Mouse (Mus musculus): Measurements from ENCODE around the gene Nlgn2. TPM values are rescaled to one million over a fixed set of nuclear protein-coding genes. Genes with fewer than 3 reads are reported as not detected.

The Nlgn2 gene
- total and polyA plus RNA-seq, 2 experiments from 2014 or later, result 18.2 to 104 TPM

DNA sequence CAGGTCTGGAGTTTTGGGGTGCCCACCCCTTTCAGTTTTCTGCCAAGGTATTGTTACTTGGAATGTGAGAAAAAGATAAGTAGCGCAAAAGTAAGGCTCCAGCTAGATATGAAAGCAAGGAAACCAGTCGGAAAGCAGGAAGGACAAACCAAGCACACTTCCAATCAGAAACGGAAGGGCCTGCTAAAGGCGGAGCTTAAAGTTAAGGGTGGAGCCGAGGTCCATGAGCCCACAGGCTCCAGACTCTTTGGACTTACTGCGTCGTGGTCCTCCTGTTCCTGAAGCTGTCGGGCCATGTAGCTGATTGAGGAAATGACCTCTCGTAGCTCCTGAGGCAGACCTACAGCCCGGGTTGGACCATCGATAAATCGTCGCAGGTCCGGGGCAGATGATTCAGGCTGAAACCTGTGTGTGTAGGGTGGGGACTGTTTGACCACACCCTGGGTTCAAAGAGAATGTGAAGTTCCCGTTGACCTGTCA, 52.8 kb downstream of the Nlgn2 start:
- H3K27ac ChIP-seq (ENCODE audit: low read depth, low read length), result no peak overlapping the region
- H3K27me3 ChIP-seq (ENCODE audit: insufficient read depth, low read length), result no peaks in the 10 kb centered on the region
- no peaks in the 10 kb centered on the region for H3K4me1 ChIP-seq (ENCODE audit: insufficient read depth)
- no peaks in the 10 kb centered on the region for H3K36me3 ChIP-seq (ENCODE audit: insufficient read depth)
- DNase-seq (no peak), ATAC-seq (no peak)
- H3K4me2 ChIP-seq (ENCODE audit: low read depth), result no peak overlapping the region
- no peak overlapping the region for H3K9ac ChIP-seq
- H3K9me3 ChIP-seq (ENCODE audit: low read length), result no peaks in the 10 kb centered on the region
- no peak for TF ChIP-seq CTCF (IDR thresholded peaks at IDR 0.05; ENCODE audit: low read depth)
- no peak overlapping the region for H3K4me3 ChIP-seq (ENCODE audit: low read depth, low read length)
- WGBS, result 53% methylated on average over 15 of the region's 15 CpGs

- Histone ChIP-seq H3K36me3 (ENCODE audit: insufficient read depth) (no peaks in the 10 kb centered on the region), H3K27ac (ENCODE audit: low read depth, low read length) (no peak overlapping the region), H3K4me2 (ENCODE audit: low read depth) (no peak overlapping the region), H3K9ac (no peak overlapping the region), H3K9me3 (ENCODE audit: low read length) (no peaks in the 10 kb centered on the region), H3K4me1 (ENCODE audit: insufficient read depth) (no peaks in the 10 kb centered on the region), H3K27me3 (ENCODE audit: insufficient read depth, low read length) (no peaks in the 10 kb centered on the region), H3K4me3 (ENCODE audit: low read depth, low read length) (no peak overlapping the region)
- DNase-seq (no peak), ATAC-seq (no peak)
- no peak for TF ChIP-seq CTCF (IDR thresholded peaks at IDR 0.05; ENCODE audit: low read depth)
- 42% methylated on average over 4 of the region's 4 CpGs for WGBS
These were observed 55.8 kb downstream of the Nlgn2 start for GRCm38 (mm10) chr11:69781828-69782227.

DNA sequence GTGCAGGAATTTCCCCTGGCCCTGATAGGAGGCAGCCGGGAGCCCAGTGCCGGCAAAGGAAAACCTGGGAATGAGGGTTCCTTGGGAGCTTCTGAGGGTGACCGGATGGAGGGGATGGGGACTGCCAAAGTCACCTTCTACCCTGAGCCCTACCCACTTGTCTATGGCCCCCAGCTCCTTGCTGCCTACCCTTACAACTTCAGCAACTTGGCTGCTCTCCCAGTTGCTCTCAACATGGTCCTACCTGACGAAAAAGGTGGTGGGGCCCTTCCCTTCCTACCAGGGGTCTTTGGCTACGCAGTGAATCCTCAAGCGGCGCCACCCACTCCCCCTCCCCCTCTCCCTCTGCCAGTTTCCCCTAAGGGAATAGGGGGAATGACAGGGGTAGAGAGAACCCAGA, 58.6 kb downstream of the Nlgn2 start:
- Histone ChIP-seq H3K9me3 (ENCODE audit: low read length) (no peaks in the 10 kb centered on the region), H3K27me3 (ENCODE audit: insufficient read depth, low read length) (no peaks in the 10 kb centered on the region), H3K36me3 (ENCODE audit: insufficient read depth) (peaks cover 15% of the 10 kb centered on the region; the same call in 1 of the 2 replicates), H3K27ac (ENCODE audit: low read depth, low read length) (no peak overlapping the region), H3K4me2 (ENCODE audit: low read depth) (no peak overlapping the region), H3K9ac (no peak overlapping the region), H3K4me1 (ENCODE audit: insufficient read depth) (no peaks in the 10 kb centered on the region), H3K4me3 (ENCODE audit: low read depth, low read length) (no peak overlapping the region)
- TF ChIP-seq CTCF (IDR thresholded peaks at IDR 0.05; ENCODE audit: low read depth), result no peak
- ATAC-seq, result no peak
- WGBS, result 55% methylated on average over 7 of the region's 7 CpGs
- DNase-seq, result no peak

- no peak for TF ChIP-seq CTCF (IDR thresholded peaks at IDR 0.05; ENCODE audit: low read depth)
- Histone ChIP-seq H3K36me3 (ENCODE audit: insufficient read depth) (peaks cover 15% of the 10 kb centered on the region; the same call in 1 of the 2 replicates), H3K27me3 (ENCODE audit: insufficient read depth, low read length) (no peaks in the 10 kb centered on the region), H3K9me3 (ENCODE audit: low read length) (no peaks in the 10 kb centered on the region), H3K4me3 (ENCODE audit: low read depth, low read length) (no peak overlapping the region), H3K9ac (no peak overlapping the region), H3K4me2 (ENCODE audit: low read depth) (no peak overlapping the region), H3K27ac (ENCODE audit: low read depth, low read length) (no peak overlapping the region), H3K4me1 (ENCODE audit: insufficient read depth) (no peaks in the 10 kb centered on the region)
- DNase-seq, result no peak
- WGBS, result 69% methylated on average over 23 of the region's 23 CpGs
- ATAC-seq, result no peak
These were observed 59.2 kb downstream of the Nlgn2 start for GRCm38 (mm10) chr11:69778258-69778982.

GRCm38 (mm10) chr11:69777504-69778257, 59.9 kb downstream of the Nlgn2 start:
- WGBS, result 68% methylated on average over 26 of the region's 26 CpGs

DNA sequence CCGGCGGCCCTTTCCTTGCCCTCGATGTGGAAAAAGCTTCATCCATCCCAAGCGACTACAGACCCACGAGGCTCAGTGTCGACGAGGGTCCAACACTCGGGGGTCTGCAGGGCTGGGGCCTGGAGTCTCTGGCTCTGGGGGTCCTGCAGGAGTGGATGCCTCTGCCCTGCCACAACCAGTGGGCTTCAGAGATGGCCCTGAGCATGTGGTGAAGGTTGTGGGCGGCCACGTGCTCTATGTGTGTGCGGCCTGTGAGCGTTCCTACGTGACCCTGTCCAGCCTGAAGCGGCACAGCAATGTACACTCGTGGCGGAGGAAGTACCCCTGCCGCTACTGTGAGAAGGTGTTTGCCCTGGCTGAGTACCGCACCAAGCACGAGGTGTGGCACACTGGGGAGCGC, 61.1 kb downstream of the Nlgn2 start:
- no peak overlapping the region for H3K9ac ChIP-seq
- peaks cover 15% of the 10 kb centered on the region; the same call in 1 of the 2 replicates for H3K36me3 ChIP-seq (ENCODE audit: insufficient read depth)
- no peaks in the 10 kb centered on the region for H3K27me3 ChIP-seq (ENCODE audit: insufficient read depth, low read length)
- no peak overlapping the region for H3K4me2 ChIP-seq (ENCODE audit: low read depth)
- TF ChIP-seq CTCF (IDR thresholded peaks at IDR 0.05; ENCODE audit: low read depth), result no peak
- DNase-seq (no peak), ATAC-seq (no peak)
- H3K27ac ChIP-seq (ENCODE audit: low read depth, low read length), result no peak overlapping the region
- H3K4me1 ChIP-seq (ENCODE audit: insufficient read depth), result no peaks in the 10 kb centered on the region
- no peaks in the 10 kb centered on the region for H3K9me3 ChIP-seq (ENCODE audit: low read length)
- 89% methylated on average over 20 of the region's 20 CpGs for WGBS
- no peak overlapping the region for H3K4me3 ChIP-seq (ENCODE audit: low read depth, low read length)

More at GRCm38 (mm10) chr11:69777504-69778257, 59.9 kb downstream of the Nlgn2 start:
- H3K9ac ChIP-seq, result no peak overlapping the region
- H3K27ac ChIP-seq (ENCODE audit: low read depth, low read length), result no peak overlapping the region
- no peaks in the 10 kb centered on the region for H3K4me1 ChIP-seq (ENCODE audit: insufficient read depth)
- no peak overlapping the region for H3K4me2 ChIP-seq (ENCODE audit: low read depth)
- no peaks in the 10 kb centered on the region for H3K9me3 ChIP-seq (ENCODE audit: low read length)
- H3K4me3 ChIP-seq (ENCODE audit: low read depth, low read length), result no peak overlapping the region
- ATAC-seq (no peak), DNase-seq (no peak)
- H3K27me3 ChIP-seq (ENCODE audit: insufficient read depth, low read length), result no peaks in the 10 kb centered on the region
- H3K36me3 ChIP-seq (ENCODE audit: insufficient read depth), result peaks cover 15% of the 10 kb centered on the region; the same call in 1 of the 2 replicates
- no peak for TF ChIP-seq CTCF (IDR thresholded peaks at IDR 0.05; ENCODE audit: low read depth)

- Histone ChIP-seq H3K4me3 (ENCODE audit: low read depth, low read length) (no peak overlapping the region), H3K4me1 (ENCODE audit: insufficient read depth) (no peaks in the 10 kb centered on the region), H3K36me3 (ENCODE audit: insufficient read depth) (peaks cover 15% of the 10 kb centered on the region; the same call in 1 of the 2 replicates), H3K27me3 (ENCODE audit: insufficient read depth, low read length) (no peaks in the 10 kb centered on the region), H3K27ac (ENCODE audit: low read depth, low read length) (no peak overlapping the region), H3K9me3 (ENCODE audit: low read length) (no peaks in the 10 kb centered on the region), H3K9ac (no peak overlapping the region), H3K4me2 (ENCODE audit: low read depth) (no peak overlapping the region)
- ATAC-seq (no peak), DNase-seq (no peak)
- TF ChIP-seq CTCF (IDR thresholded peaks at IDR 0.05; ENCODE audit: low read depth), result no peak
- 71% methylated on average over 10 of the region's 10 CpGs for WGBS
These were observed 61.9 kb downstream of the Nlgn2 start for GRCm38 (mm10) chr11:69775716-69776115.
